Mouse (Mus musculus): ENCODE data around the gene Hdgfl3.

GRCm38 (mm10) chr7:81934806-81935205 is 533 bp upstream of the Hdgfl3 start:
- TF ChIP-seq CTCF (IDR thresholded peaks at IDR 0.05; ENCODE audit: low read depth, low read length) (no peak), POLR2AphosphoS5 (IDR thresholded peaks at IDR 0.05; ENCODE audit: insufficient replicate concordance, low read depth, low read length) (no peak), GATA1 (IDR thresholded peaks at IDR 0.05; ENCODE audit: borderline replicate concordance, low read length) (no peak), GATA2 (IDR thresholded peaks at IDR 0.05; ENCODE audit: borderline replicate concordance, low read depth, low read length) (no peak)

Data from G1E (cell line).